Mouse (Mus musculus): ENCODE results near the gene Scd2. TPM values are rescaled to one million over a fixed set of nuclear protein-coding genes. Genes with fewer than 3 reads are reported as not detected.
"Not testable (repeated sequence)": the region's sequence is repeated elsewhere in the genome, so short reads cannot be mapped to it uniquely, and the experiment has no call there.

Gene Scd2
- polyA plus RNA-seq (2015; fragmentation: Nextera tagmentation; extraction: Ambion mirVana) = 178 and 193 TPM in 2 replicates

GRCm38 (mm10) chr19:44292941-44293768, at the start of gene Scd2:
Gene Scd2 (plus strand): TSS chr19:44293674.
- H3K4me3 ChIP-seq (ENCODE audit: low read length) = peak within 1 kb of the TSS; percentile 92
- 3% methylated on average over 21 of the region's 21 CpGs for WGBS
- ATAC-seq (ENCODE audit: low FRiP score, low TSS enrichment) = peak; percentile 15
- H3K9ac ChIP-seq (replicated peaks; ENCODE audit: low read length) = peak within 1 kb of the TSS; percentile 90
- peaks cover 15% of the 10 kb centered on the region for H3K36me3 ChIP-seq (ENCODE audit: insufficient read depth, low read length)
- H3K9me3 ChIP-seq (ENCODE audit: low read length) = no peaks in the 10 kb centered on the region
- peak within 1 kb of the TSS; percentile 93 for H3K4me2 ChIP-seq (replicated peaks; ENCODE audit: low read depth, low read length)
- peaks cover 58% of the 10 kb centered on the region for H3K4me1 ChIP-seq (ENCODE audit: insufficient read depth, low read length)
- H3K27me3 ChIP-seq (ENCODE audit: insufficient read depth, low read length) = no peaks in the 10 kb centered on the region
- peak within 1 kb of the TSS; percentile 97 for H3K27ac ChIP-seq (ENCODE audit: low read length)

- H3K4me2 ChIP-seq (replicated peaks; ENCODE audit: low read depth, low read length) = no peak overlapping the region
- H3K27me3 ChIP-seq (ENCODE audit: insufficient read depth, low read length) = no peaks in the 10 kb centered on the region
- no peaks in the 10 kb centered on the region for H3K9me3 ChIP-seq (ENCODE audit: low read length)
- ATAC-seq (ENCODE audit: low FRiP score, low TSS enrichment) = no peak
- H3K4me3 ChIP-seq (ENCODE audit: low read length) = no peak overlapping the region
- peaks cover 30% of the 10 kb centered on the region for H3K4me1 ChIP-seq (ENCODE audit: insufficient read depth, low read length)
- 3% methylated on average over 5 of the region's 5 CpGs for WGBS
- H3K36me3 ChIP-seq (ENCODE audit: insufficient read depth, low read length) = no peaks in the 10 kb centered on the region
- no peak overlapping the region for H3K27ac ChIP-seq (ENCODE audit: low read length)
- H3K9ac ChIP-seq (replicated peaks; ENCODE audit: low read length) = no peak overlapping the region
Measured at GRCm38 (mm10) chr19:44245761-44246171, 47.7 kb upstream of the Scd2 start.

- H3K36me3 ChIP-seq (ENCODE audit: insufficient read depth, low read length) = no peaks in the 10 kb centered on the region
- no peaks in the 10 kb centered on the region for H3K27me3 ChIP-seq (ENCODE audit: insufficient read depth, low read length)
- WGBS = 62% methylated on average over 11 of the region's 11 CpGs
- ATAC-seq (ENCODE audit: low FRiP score, low TSS enrichment) = no peak
- H3K4me2 ChIP-seq (replicated peaks; ENCODE audit: low read depth, low read length) = 0 out of 2 replicates have a peak overlapping the region, but pooled peaks have one; percentile 77
- no peak overlapping the region for H3K9ac ChIP-seq (replicated peaks; ENCODE audit: low read length)
- H3K27ac ChIP-seq (ENCODE audit: low read length) = no peak overlapping the region
- H3K4me3 ChIP-seq (ENCODE audit: low read length) = no peak overlapping the region
- H3K9me3 ChIP-seq (ENCODE audit: low read length) = no peaks in the 10 kb centered on the region
- H3K4me1 ChIP-seq (ENCODE audit: insufficient read depth, low read length) = peaks cover 30% of the 10 kb centered on the region
Measured at GRCm38 (mm10) chr19:44246341-44246911, 47.0 kb upstream of the Scd2 start.

GRCm38 (mm10) chr19:44247281-44248080, 46.0 kb upstream of the Scd2 start:
- Histone ChIP-seq H3K36me3 (ENCODE audit: insufficient read depth, low read length) (no peaks in the 10 kb centered on the region), H3K9ac (replicated peaks; ENCODE audit: low read length) (peak overlapping the region; percentile 77), H3K9me3 (ENCODE audit: low read length) (no peaks in the 10 kb centered on the region), H3K4me2 (replicated peaks; ENCODE audit: low read depth, low read length) (peak overlapping the region; percentile 77), H3K27ac (ENCODE audit: low read length) (peak overlapping the region; percentile 96), H3K4me3 (ENCODE audit: low read length) (peak overlapping the region; percentile 56), H3K4me1 (ENCODE audit: insufficient read depth, low read length) (peaks cover 30% of the 10 kb centered on the region), H3K27me3 (ENCODE audit: insufficient read depth, low read length) (no peaks in the 10 kb centered on the region)
- WGBS = 4% methylated on average over 25 of the region's 25 CpGs
- ATAC-seq (ENCODE audit: low FRiP score, low TSS enrichment) = peak; percentile 28; the same call in 1 of the 2 replicates

GRCm38 (mm10) chr19:44248081-44248853, 45.2 kb upstream of the Scd2 start:
- H3K27me3 ChIP-seq (ENCODE audit: insufficient read depth, low read length) = no peaks in the 10 kb centered on the region
- 3% methylated on average over 36 of the region's 36 CpGs for WGBS
- peak overlapping the region; percentile 77 for H3K4me2 ChIP-seq (replicated peaks; ENCODE audit: low read depth, low read length)
- H3K4me3 ChIP-seq (ENCODE audit: low read length) = peak overlapping the region; percentile 56
- H3K9ac ChIP-seq (replicated peaks; ENCODE audit: low read length) = peak overlapping the region; percentile 77
- H3K4me1 ChIP-seq (ENCODE audit: insufficient read depth, low read length) = peaks cover 30% of the 10 kb centered on the region
- ATAC-seq (ENCODE audit: low FRiP score, low TSS enrichment) = peak; percentile 98
- H3K27ac ChIP-seq (ENCODE audit: low read length) = peak overlapping the region; percentile 96
- H3K9me3 ChIP-seq (ENCODE audit: low read length) = no peaks in the 10 kb centered on the region
- no peaks in the 10 kb centered on the region for H3K36me3 ChIP-seq (ENCODE audit: insufficient read depth, low read length)

GRCm38 (mm10) chr19:44248854-44249351, 44.6 kb upstream of the Scd2 start:
- 67% methylated on average over 11 of the region's 11 CpGs for WGBS
- H3K27ac ChIP-seq (ENCODE audit: low read length) = peak overlapping the region; percentile 96
- ATAC-seq (ENCODE audit: low FRiP score, low TSS enrichment) = no peak
- H3K27me3 ChIP-seq (ENCODE audit: insufficient read depth, low read length) = no peaks in the 10 kb centered on the region
- peak overlapping the region; percentile 45 for H3K9ac ChIP-seq (replicated peaks; ENCODE audit: low read length)
- peaks cover 30% of the 10 kb centered on the region for H3K4me1 ChIP-seq (ENCODE audit: insufficient read depth, low read length)
- H3K36me3 ChIP-seq (ENCODE audit: insufficient read depth, low read length) = no peaks in the 10 kb centered on the region
- no peaks in the 10 kb centered on the region for H3K9me3 ChIP-seq (ENCODE audit: low read length)
- peak overlapping the region; percentile 56; the same call in 1 of the 2 replicates for H3K4me3 ChIP-seq (ENCODE audit: low read length)
- peak overlapping the region; percentile 77 for H3K4me2 ChIP-seq (replicated peaks; ENCODE audit: low read depth, low read length)

DNA sequence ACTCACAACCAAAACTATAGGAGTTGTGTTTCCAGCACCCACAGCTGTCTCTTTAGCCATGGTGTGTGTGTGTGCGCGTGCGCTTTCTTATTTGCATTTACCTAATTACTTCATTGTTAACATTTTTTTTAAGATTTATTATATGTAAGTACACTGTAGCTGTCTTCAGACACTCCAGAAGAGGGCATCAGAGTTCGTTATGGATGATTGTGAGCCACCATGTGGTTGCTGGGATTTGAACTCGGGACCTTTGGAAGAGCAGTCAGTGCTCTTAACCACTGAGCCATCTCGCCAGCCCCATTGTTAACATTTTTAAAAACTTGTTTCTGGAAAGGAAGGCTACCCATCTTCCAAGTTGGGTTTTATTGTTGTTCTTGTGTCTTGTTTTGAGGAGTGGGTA, 42.3 kb upstream of the Scd2 start:
- H3K4me3 ChIP-seq (ENCODE audit: low read length); H3K27ac ChIP-seq (ENCODE audit: low read length); H3K36me3 ChIP-seq (ENCODE audit: insufficient read depth, low read length); ATAC-seq (ENCODE audit: low FRiP score, low TSS enrichment); H3K9me3 ChIP-seq (ENCODE audit: low read length); H3K4me2 ChIP-seq (replicated peaks; ENCODE audit: low read depth, low read length); H3K27me3 ChIP-seq (ENCODE audit: insufficient read depth, low read length); H3K9ac ChIP-seq (replicated peaks; ENCODE audit: low read length): not testable (repeated sequence)
- peaks cover 28% of the 10 kb centered on the region for H3K4me1 ChIP-seq (ENCODE audit: insufficient read depth, low read length)
- WGBS = 92% methylated on average over 6 of the region's 6 CpGs

- no peaks in the 10 kb centered on the region for H3K27me3 ChIP-seq (ENCODE audit: insufficient read depth, low read length)
- H3K9me3 ChIP-seq (ENCODE audit: low read length) = no peaks in the 10 kb centered on the region
- H3K4me3 ChIP-seq (ENCODE audit: low read length) = no peak overlapping the region
- no peak for ATAC-seq (ENCODE audit: low FRiP score, low TSS enrichment)
- no peaks in the 10 kb centered on the region for H3K36me3 ChIP-seq (ENCODE audit: insufficient read depth, low read length)
- peaks cover 19% of the 10 kb centered on the region for H3K4me1 ChIP-seq (ENCODE audit: insufficient read depth, low read length)
- no peak overlapping the region for H3K9ac ChIP-seq (replicated peaks; ENCODE audit: low read length)
- no peak overlapping the region for H3K4me2 ChIP-seq (replicated peaks; ENCODE audit: low read depth, low read length)
- no peak overlapping the region for H3K27ac ChIP-seq (ENCODE audit: low read length)
- 67% methylated on average over 12 of the region's 12 CpGs for WGBS
Measured at GRCm38 (mm10) chr19:44251936-44252558, 41.4 kb upstream of the Scd2 start.
